Mouse (Mus musculus) small intestine, adult 2 months (tissue): Measurements from ENCODE around the gene Pnldc1. TPM values are rescaled to one million over a fixed set of nuclear protein-coding genes. Genes with fewer than 3 reads are reported as not detected.
"Not testable (repeated sequence)": the region's sequence is repeated elsewhere in the genome, so short reads cannot be mapped to it uniquely, and the experiment has no call there.

ENCODE experiments used
- H3K27ac ChIP-seq: fragments of 200-500 bp; 2 replicates; pipeline ENCODE4 v1.5.1; 2012; ENCODE audit warnings: low read depth, low read length, control low read depth, inconsistent platforms; ENCODE audit not compliant: insufficient read depth
- H3K27me3 ChIP-seq: fragments of 200-500 bp; 2 replicates; pipeline ENCODE4 v1.6.1; 2012; ENCODE audit warnings: mild to moderate bottlenecking, moderate library complexity, low read length, inconsistent platforms; ENCODE audit not compliant: control insufficient read depth, insufficient read depth
- H3K36me3 ChIP-seq: fragments of 200-500 bp; 2 replicates; pipeline ENCODE4 v1.6.1; 2012; ENCODE audit warnings: mild to moderate bottlenecking, low read length, control low read depth, inconsistent platforms; ENCODE audit not compliant: control insufficient read depth, insufficient read depth
- H3K4me1 ChIP-seq: fragments of 200-500 bp; 2 replicates; pipeline ENCODE4 v1.6.1; 2012; ENCODE audit warnings: low read length, inconsistent platforms, mixed read lengths; ENCODE audit not compliant: control insufficient read depth, insufficient read depth, insufficient read length
- H3K4me3 ChIP-seq: fragments of 200-500 bp; 2 replicates; pipeline ENCODE4 v1.5.1; 2012; ENCODE audit warnings: low read depth, mild to moderate bottlenecking, control low read depth, inconsistent platforms, low read length, moderate library complexity
- CTCF ChIP-seq: fragments of 200-500 bp; IDR thresholded peaks from 2 replicates; pipeline ENCODE4 v1.5.1; 2012; ENCODE audit warnings: low read depth, mild to moderate bottlenecking, control low read depth, inconsistent platforms, low read length, moderate library complexity, mixed read lengths; ENCODE audit not compliant: insufficient replicate concordance, insufficient read length; ENCODE audit errors: extremely low read depth
- POLR2A ChIP-seq: fragments of 200-500 bp; IDR thresholded peaks from 2 replicates; pipeline ENCODE4 v1.6.1; 2012; ENCODE audit warnings: low read depth, mild to moderate bottlenecking, control low read depth, inconsistent platforms, low read length, moderate library complexity
- WGBS: fragments of 180-500 bp; shearing (Covaris S2); methylation state at CpG from one replicate; pipeline ENCODE4 v1.1.7; 2018; 5-methylcytosine and 5-hydroxymethylcytosine counted together
- polyA plus RNA-seq: library from polyadenylated mRNA; depleted of rRNA; stranded (reverse); fragments of >200 nt; gene quantifications from 2 replicates; pipeline ENCODE4 v1.2.3, GENCODE M21; 2012; rRNA removed

Pnldc1 gene
- 0.24 and 0.41 TPM in 2 replicates for polyA plus RNA-seq

GRCm38 (mm10) chr17:12909361-12910280 lies at the start of gene Pnldc1:
Pnldc1 (minus strand) TSS chr17:12910230.
- 87% methylated on average over 35 of the region's 35 CpGs for WGBS
- H3K27ac ChIP-seq: no peak within 1 kb of the TSS
- H3K27me3 ChIP-seq: no peaks in the 10 kb centered on the region
- no peak for TF ChIP-seq CTCF
- TF ChIP-seq POLR2A: no peak
- no peak within 1 kb of the TSS for H3K4me3 ChIP-seq
- peaks cover 46% of the 10 kb centered on the region for H3K36me3 ChIP-seq
- no peaks in the 10 kb centered on the region for H3K4me1 ChIP-seq

DNA sequence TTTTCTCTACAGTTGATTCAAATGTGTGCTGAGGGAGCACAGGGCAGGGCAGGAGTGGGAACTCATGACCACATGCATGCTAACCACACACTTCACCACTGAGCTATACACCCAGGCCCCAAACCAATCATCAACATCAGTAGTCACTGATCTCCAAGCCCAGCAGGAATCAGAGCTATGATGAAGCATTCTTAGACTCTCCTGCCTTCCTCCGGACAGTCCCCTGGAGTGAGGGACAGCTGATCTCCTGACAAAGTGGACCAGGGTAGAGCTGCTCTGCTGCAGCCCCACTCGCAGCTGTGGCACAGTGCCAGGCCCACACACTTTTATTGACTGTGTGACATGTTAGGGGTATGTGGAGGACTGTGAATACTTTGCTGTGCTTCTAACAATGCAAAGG lies 49.3 kb upstream of the Pnldc1 start:
- H3K27me3 ChIP-seq, H3K4me1 ChIP-seq, H3K36me3 ChIP-seq, H3K27ac ChIP-seq, H3K4me3 ChIP-seq: not testable (repeated sequence)
- 40% methylated on average over 2 of the region's 2 CpGs for WGBS

GRCm38 (mm10) chr17:12956664-12957063 lies 46.6 kb upstream of the Pnldc1 start:
- Histone ChIP-seq H3K36me3 (peaks cover 13% of the 10 kb centered on the region), H3K27me3 (no peaks in the 10 kb centered on the region), H3K4me1 (peaks cover 4% of the 10 kb centered on the region; the same call in 1 of the 2 replicates), H3K27ac (no peak overlapping the region), H3K4me3 (no peak overlapping the region)
- no peak for TF ChIP-seq POLR2A
- no peak for TF ChIP-seq CTCF
- 84% methylated on average over 8 of the region's 8 CpGs for WGBS

DNA sequence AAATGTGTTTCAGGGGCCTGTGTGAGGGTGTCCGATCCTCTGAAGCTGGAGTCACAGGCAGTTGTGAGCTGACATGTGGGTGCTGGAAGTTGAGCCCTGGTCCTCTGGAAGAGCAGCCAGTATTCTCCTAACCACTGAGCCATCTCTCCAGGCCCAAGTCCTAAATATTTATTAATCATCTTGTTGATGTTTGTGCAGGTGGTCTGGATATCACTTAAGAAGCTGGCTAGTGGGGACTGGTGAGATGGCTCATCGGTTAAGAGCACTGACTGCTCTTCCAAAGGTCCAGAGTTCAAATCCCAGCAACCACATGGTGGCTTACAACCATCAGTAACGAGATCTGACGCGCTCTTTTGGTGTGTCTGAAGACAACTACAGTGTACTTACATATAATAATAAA lies 39.6 kb upstream of the Pnldc1 start:
- H3K4me3 ChIP-seq: no peak overlapping the region
- WGBS: 86% methylated on average over 5 of the region's 5 CpGs
- H3K27ac ChIP-seq: no peak overlapping the region
- TF ChIP-seq CTCF: no peak
- TF ChIP-seq POLR2A: no peak
- H3K36me3 ChIP-seq: peaks cover 30% of the 10 kb centered on the region
- H3K4me1 ChIP-seq: no peaks in the 10 kb centered on the region
- no peaks in the 10 kb centered on the region for H3K27me3 ChIP-seq

GRCm38 (mm10) chr17:12942459-12943162 lies 32.6 kb upstream of the Pnldc1 start:
- Histone ChIP-seq H3K4me3 (no peak overlapping the region), H3K36me3 (peaks cover 19% of the 10 kb centered on the region), H3K27ac (0 out of 2 replicates have a peak overlapping the region, but pooled peaks have one; percentile 3), H3K27me3 (no peaks in the 10 kb centered on the region), H3K4me1 (peaks cover 4% of the 10 kb centered on the region; the same call in 1 of the 2 replicates)
- WGBS: 89% methylated on average over 6 of the region's 6 CpGs
- TF ChIP-seq POLR2A (no peak), CTCF (no peak)

DNA sequence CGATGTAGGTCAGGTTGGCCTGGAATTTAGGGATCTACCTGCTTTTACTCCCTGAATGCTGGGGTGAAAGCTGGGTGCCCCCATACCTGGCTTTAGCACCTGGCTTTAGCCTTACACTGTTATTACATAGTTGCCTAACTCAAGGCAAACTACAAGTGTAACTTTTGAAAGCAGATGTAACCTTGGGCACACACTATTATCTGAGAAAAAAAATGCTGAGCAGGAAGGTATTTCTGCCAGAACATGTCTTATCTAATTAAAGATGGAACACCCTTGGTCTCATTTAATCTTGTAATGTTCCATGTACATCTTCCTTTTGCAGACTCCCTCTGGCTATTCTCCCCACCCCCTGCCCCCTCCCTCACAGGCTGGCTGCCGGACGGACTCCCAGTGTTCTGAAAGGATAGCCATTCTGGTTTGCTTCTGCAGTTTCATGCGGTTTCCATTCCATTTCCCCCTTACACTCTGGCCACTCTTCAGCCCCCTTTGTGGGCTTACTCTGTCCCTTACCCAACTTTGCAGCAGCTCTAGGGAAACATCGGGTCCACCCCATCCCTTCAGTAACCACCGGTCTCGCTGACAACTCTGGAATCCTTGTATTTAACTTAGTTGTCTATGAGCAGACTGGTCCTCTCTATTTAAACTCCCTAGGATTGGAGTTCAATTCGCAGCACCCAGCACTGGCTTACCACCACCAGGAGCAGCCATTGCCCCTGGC lies 31.7 kb upstream of the Pnldc1 start:
- 86% methylated on average over 8 of the region's 8 CpGs for WGBS
- no peak overlapping the region for H3K27ac ChIP-seq
- TF ChIP-seq CTCF: no peak

More for the DNA sequence above, 31.7 kb upstream of the Pnldc1 start:
- Histone ChIP-seq H3K36me3 (peaks cover 17% of the 10 kb centered on the region), H3K4me1 (peaks cover 4% of the 10 kb centered on the region; the same call in 1 of the 2 replicates), H3K27me3 (no peaks in the 10 kb centered on the region), H3K4me3 (no peak overlapping the region)
